Mouse (Mus musculus) adrenal gland, postnatal 36 days (tissue): ENCODE results near the gene Ckap5. TPM values are rescaled to one million over a fixed set of nuclear protein-coding genes. Genes with fewer than 3 reads are reported as not detected.
"Not testable (repeated sequence)": the region's sequence is repeated elsewhere in the genome, so short reads cannot be mapped to it uniquely, and the experiment has no call there.

Experiments used
- DNase-seq, 2 experiments: peaks; one replicate each; pipeline ENCODE4 v3.0.0; 2021; ENCODE audit warnings: mixed read lengths in 1 of 2
- long read RNA-seq, 2 experiments: library from polyadenylated mRNA; stranded (forward); transcript quantifications; one replicate each; pipeline ENCODE4 v2.0.0; 2021; ENCODE audit warnings: borderline sequencing depth in 2 of 2
- total RNA-seq, 2 experiments: library from RNA; stranded (reverse); gene quantifications; 2 replicates each; pipeline ENCODE4 v1.2.3; 2021

Gene Ckap5
- total RNA-seq = 10 to 100 TPM; 46.8 to 47.7 TPM
- long read RNA-seq, experiment 1, full-length matches to known transcripts = 1 of 4 reads
- long read RNA-seq, experiment 1, partial matches to known transcripts = 3 of 4 reads
- long read RNA-seq, experiment 1, other reads (novel, unspliced or antisense) = 0 of 4 reads
- long read RNA-seq, experiment 2, full-length matches to known transcripts = 1 of 2 reads
- long read RNA-seq, experiment 2, partial matches to known transcripts = 0 of 2 reads
- long read RNA-seq, experiment 2, other reads (novel, unspliced or antisense) = 1 of 2 reads

GRCm38 (mm10) chr2:91526294-91527146 lies at the start of gene Ckap5:
Gene Ckap5 (plus strand): TSS chr2:91526762.
- DNase-seq = peak; percentile 91 to 93

- no peak for DNase-seq
Measured at GRCm38 (mm10) chr2:91476841-91477240, 49.7 kb upstream of the Ckap5 start.

GRCm38 (mm10) chr2:91480399-91480801 lies 46.2 kb upstream of the Ckap5 start:
- no peak for DNase-seq

GRCm38 (mm10) chr2:91480805-91481514 lies 45.6 kb upstream of the Ckap5 start:
- peak; percentile 27 to 61 for DNase-seq

GRCm38 (mm10) chr2:91484698-91485097 lies 41.9 kb upstream of the Ckap5 start:
- no peak for DNase-seq

- DNase-seq = no peak
Measured at GRCm38 (mm10) chr2:91485256-91485655, 41.3 kb upstream of the Ckap5 start.

- DNase-seq = peak; percentile 31 to 44
Measured at GRCm38 (mm10) chr2:91487295-91487694, 39.3 kb upstream of the Ckap5 start.

- DNase-seq = no peak
Measured at GRCm38 (mm10) chr2:91492071-91492635, 34.4 kb upstream of the Ckap5 start.

GRCm38 (mm10) chr2:91493981-91494380 lies 32.6 kb upstream of the Ckap5 start:
- DNase-seq = no peak

GRCm38 (mm10) chr2:91498093-91498719 lies 28.4 kb upstream of the Ckap5 start:
- no peak for DNase-seq

GRCm38 (mm10) chr2:91508076-91508475 lies 18.5 kb upstream of the Ckap5 start:
- DNase-seq = no peak

- no peak for DNase-seq
Measured at GRCm38 (mm10) chr2:91517186-91517585, 9.4 kb upstream of the Ckap5 start.

- DNase-seq = peak; percentile 27 to 30
Measured at GRCm38 (mm10) chr2:91527147-91527486, 555 bp downstream of the Ckap5 start.

- peak; percentile 94 to 97 for DNase-seq
Measured at GRCm38 (mm10) chr2:91537588-91538205, 11.1 kb downstream of the Ckap5 start.

- DNase-seq = no peak
Measured at GRCm38 (mm10) chr2:91568125-91568524, 41.6 kb downstream of the Ckap5 start.

- DNase-seq = no peak
Measured at GRCm38 (mm10) chr2:91580894-91581293, 54.3 kb downstream of the Ckap5 start.

GRCm38 (mm10) chr2:91586242-91586641 lies 59.7 kb downstream of the Ckap5 start:
- no peak for DNase-seq

GRCm38 (mm10) chr2:91600475-91600874 lies 73.9 kb downstream of the Ckap5 start:
- DNase-seq = no peak

- DNase-seq = no peak
Measured at GRCm38 (mm10) chr2:91602389-91602788, 75.8 kb downstream of the Ckap5 start.

GRCm38 (mm10) chr2:91609370-91609769 lies 82.8 kb downstream of the Ckap5 start:
- DNase-seq = not testable (repeated sequence)

- no peak for DNase-seq
Measured at GRCm38 (mm10) chr2:91622356-91622755, 95.8 kb downstream of the Ckap5 start.
